22 mouse cellular contexts compared by ENCODE assay signal in the genomic region with DNA sequence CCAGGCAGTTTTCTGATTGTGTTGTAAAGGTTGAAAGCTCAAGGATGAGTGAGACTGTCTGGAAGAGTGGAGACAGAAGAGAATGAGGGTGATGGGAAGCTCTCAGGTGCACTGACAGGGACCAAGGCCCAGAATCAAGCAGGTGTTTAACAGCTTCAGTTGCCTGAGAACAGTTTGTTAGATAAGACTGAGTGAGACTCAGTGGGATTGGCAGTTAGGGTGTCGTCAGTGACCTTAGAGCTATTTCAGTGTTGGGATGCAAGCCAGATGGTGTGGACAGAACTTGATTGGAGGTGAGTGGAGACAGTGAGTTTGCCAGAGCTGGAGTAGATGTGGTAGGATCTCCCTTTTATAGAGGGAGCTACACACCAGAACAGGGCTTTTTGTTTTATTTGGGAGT. TPM values are rescaled to one million over a fixed set of nuclear protein-coding genes. Genes with fewer than 3 reads are reported as not detected.
DNase-seq lines count a peak whose midpoint lies in the region; ATAC-seq and TF ChIP-seq lines count a peak whose summit lies in the region.
"Had no signal": no experiment of that assay in that cellular context is flagged by ENCODE, and none has a peak within 500 bp of the region (broad histone marks: within the 10 kb centered on the region; RNA-seq: fewer than 3 reads in every experiment).

No protein-coding gene starts in this region.

- WGBS in heart, embryonic 15.5 days = 33% methylated on average over 1 of the region's 1 CpGs
- 15% methylated on average over 1 of the region's 1 CpGs for WGBS in heart, postnatal 0 days

- DNase-seq in gastrocnemius, adult 18-20 months (ENCODE audit: low spot score) = peak; percentile 48
- no peak for DNase-seq in gastrocnemius, postnatal 36 days
- DNase-seq in heart, postnatal 25 days (ENCODE audit: low spot score) = no peak
- peak; percentile 77 for DNase-seq in heart, postnatal 0 days (ENCODE audit: low spot score)
- peak; percentile 52 for DNase-seq in skeletal muscle tissue, adult 2 months (ENCODE audit: low read depth, low spot score)
- DNase-seq in right cerebral cortex, adult 18-20 months = no peak
- DNase-seq: cerebellum, adult 9-10 months; gastrocnemius, postnatal 25 days; kidney, adult 2 months; left cerebral cortex, postnatal 4 days; lung, adult 2 months; midbrain, embryonic 14.5 days; right cerebral cortex, postnatal 14 days had no signal

- no peak for ATAC-seq in heart, embryonic 15.5 days (replicated peaks; ENCODE audit: insufficient number of reproducible peaks, insufficient read depth, low FRiP score, low read depth)
- ATAC-seq in heart, postnatal 0 days (ENCODE audit: insufficient read depth, low read depth) = peak; percentile 81
- ATAC-seq: forebrain, embryonic 15.5 days had no signal

- no peaks in the 10 kb centered on the region for H3K27me3 ChIP-seq in heart, embryonic 15.5 days
- H3K27me3 ChIP-seq in heart, postnatal 0 days (ENCODE audit: control insufficient read depth, insufficient read depth, low read length) = no peaks in the 10 kb centered on the region
- H3K27me3 ChIP-seq: embryonic facial prominence, embryonic 15.5 days; forebrain, embryonic 15.5 days; hindbrain, embryonic 15.5 days; limb, embryonic 15.5 days; megakaryocyte, embryonic 14.5 days had no signal

- H3K27ac ChIP-seq in heart, embryonic 15.5 days = 0 out of 2 replicates have a peak overlapping the region, but pooled peaks have one; percentile 7
- H3K27ac ChIP-seq in heart, postnatal 0 days (ENCODE audit: low read depth) = peak overlapping the region; percentile 63
- H3K27ac ChIP-seq: embryonic facial prominence, embryonic 15.5 days; forebrain, embryonic 15.5 days; hindbrain, embryonic 15.5 days; kidney, postnatal 0 days; left cerebral cortex, adult 2 months; limb, embryonic 15.5 days had no signal

- H3K4me2 ChIP-seq in heart, embryonic 15.5 days = no peak overlapping the region
- H3K4me2 ChIP-seq in heart, postnatal 0 days (ENCODE audit: low read depth, low read length) = no peak overlapping the region
- H3K4me2 ChIP-seq: embryonic facial prominence, embryonic 15.5 days; forebrain, embryonic 15.5 days; hindbrain, embryonic 15.5 days; limb, embryonic 15.5 days had no signal

- H3K36me3 ChIP-seq in heart, embryonic 15.5 days = peaks cover 99% of the 10 kb centered on the region
- H3K36me3 ChIP-seq in heart, postnatal 0 days (replicated peaks; ENCODE audit: control insufficient read depth, insufficient read depth, low read length) = peaks cover 91% of the 10 kb centered on the region

- H3K4me1 ChIP-seq in heart, embryonic 15.5 days (replicated peaks) = 0 out of 2 replicates have a peak, but pooled peaks cover 4% of the 10 kb centered on the region
- H3K4me1 ChIP-seq in heart, postnatal 0 days (ENCODE audit: control insufficient read depth, insufficient read depth) = 0 out of 2 replicates have a peak, but pooled peaks cover 2% of the 10 kb centered on the region
- H3K4me1 ChIP-seq: embryonic facial prominence, embryonic 15.5 days; forebrain, embryonic 15.5 days; hindbrain, embryonic 15.5 days; limb, embryonic 15.5 days had no signal

- H3K4me3 ChIP-seq in heart, embryonic 15.5 days = no peak overlapping the region
- H3K4me3 ChIP-seq in heart, postnatal 0 days (ENCODE audit: low read depth, low read length) = no peak overlapping the region
- H3K4me3 ChIP-seq: embryonic facial prominence, embryonic 15.5 days; forebrain, embryonic 15.5 days; hindbrain, embryonic 15.5 days; left cerebral cortex, adult 2 months; limb, embryonic 15.5 days; megakaryocyte, embryonic 14.5 days had no signal

- intact Hi-C loops in gastrocnemius, postnatal 36 days (cut with DNase I) = no loop called here
- intact Hi-C loops in heart, postnatal 25 days (cut with DNase I) = no loop called here

- no peak overlapping the region for H3K9ac ChIP-seq in heart, embryonic 15.5 days
- H3K9ac ChIP-seq in heart, postnatal 0 days (replicated peaks; ENCODE audit: low read depth, low read length) = no peak overlapping the region
- H3K9ac ChIP-seq: embryonic facial prominence, embryonic 15.5 days; forebrain, embryonic 15.5 days; hindbrain, embryonic 15.5 days; limb, embryonic 15.5 days had no signal

- no peak for TF ChIP-seq EP300 in heart, postnatal 0 days (IDR thresholded peaks at IDR 0.05; ENCODE audit: low read depth)

- H3K9me3 ChIP-seq in heart, embryonic 15.5 days (replicated peaks) = no peaks in the 10 kb centered on the region
- H3K9me3 ChIP-seq in heart, postnatal 0 days (replicated peaks; ENCODE audit: control insufficient read depth, low read length) = no peaks in the 10 kb centered on the region
- H3K9me3 ChIP-seq: embryonic facial prominence, embryonic 15.5 days; forebrain, embryonic 15.5 days; hindbrain, embryonic 15.5 days; limb, embryonic 15.5 days; megakaryocyte, embryonic 14.5 days had no signal

- no peak for TF ChIP-seq CTCF in heart, postnatal 0 days (IDR thresholded peaks at IDR 0.05; ENCODE audit: low read depth)

RNA-seq across cellular contexts. Expression of gene Prpf8, which starts 11.5 kb away (rescaled TPM):
- total RNA-seq in gastrocnemius, adult 18-20 months (2021) = 10 to 100 TPM; 70.1 to 70.9 TPM
- total RNA-seq in gastrocnemius, postnatal 36 days (2021) = 10 to 100 TPM; 56.1 to 64.1 TPM
- 24.8 and 37.1 TPM in 2 replicates for polyA plus RNA-seq in heart, embryonic 15.5 days (2015; fragmentation: Nextera tagmentation; extraction: Ambion mirVana)
- 10 to 100 TPM; 78.7 to 89.4 TPM for total RNA-seq in heart, postnatal 25 days (2021)
- total RNA-seq in heart, postnatal 0 days (2014; rRNA removed; ENCODE audit: low replicate concordance) = 73.8 and 79.8 TPM in 2 replicates
- 15.2 and 17.0 TPM in 2 replicates for polyA plus RNA-seq in heart, postnatal 0 days (2015; fragmentation: Nextera tagmentation; extraction: Ambion mirVana)

RNA-seq across cellular contexts. Expression of gene Rilp, which starts 11.8 kb away (rescaled TPM):
- total RNA-seq in gastrocnemius, adult 18-20 months (2021) = 10 to 100 TPM; 31.5 to 32.4 TPM
- total RNA-seq in gastrocnemius, postnatal 36 days (2021) = 10 to 100 TPM; 39.1 to 40.1 TPM
- 7.7 and 9.2 TPM in 2 replicates for polyA plus RNA-seq in heart, embryonic 15.5 days (2015; fragmentation: Nextera tagmentation; extraction: Ambion mirVana)
- total RNA-seq in heart, postnatal 25 days (2021) = 10 to 100 TPM; 47.4 to 47.8 TPM
- 41.5 and 50.8 TPM in 2 replicates for total RNA-seq in heart, postnatal 0 days (2014; rRNA removed; ENCODE audit: low replicate concordance)
- polyA plus RNA-seq in heart, postnatal 0 days (2015; fragmentation: Nextera tagmentation; extraction: Ambion mirVana) = 27.1 and 30.2 TPM in 2 replicates
- total RNA-seq: hematopoietic stem cell, adult 5-6 weeks had no signal

RNA-seq across cellular contexts. Expression of gene Scarf1, which starts 15.2 kb away (rescaled TPM):
- 1 to 10 TPM; 2.4 to 3.3 TPM for total RNA-seq in gastrocnemius, adult 18-20 months (2021)
- 1 to 10 TPM; 2.8 to 3.1 TPM for total RNA-seq in gastrocnemius, postnatal 36 days (2021)
- polyA plus RNA-seq in heart, embryonic 15.5 days (2015; fragmentation: Nextera tagmentation; extraction: Ambion mirVana) = 10.4 and 13.0 TPM in 2 replicates
- total RNA-seq in heart, postnatal 25 days (2021) = 10 to 100 TPM in 1 of 2 experiments, 1 to 10 TPM in 1; 8.5 to 12.1 TPM
- total RNA-seq in heart, postnatal 0 days (2014; rRNA removed; ENCODE audit: low replicate concordance) = 20.2 and 21.6 TPM in 2 replicates
- 9.6 and 10.0 TPM in 2 replicates for polyA plus RNA-seq in heart, postnatal 0 days (2015; fragmentation: Nextera tagmentation; extraction: Ambion mirVana)

RNA-seq across cellular contexts. Expression of gene Slc43a2, which starts 33.4 kb away (rescaled TPM):
- total RNA-seq in gastrocnemius, adult 18-20 months (2021) = 10 to 100 TPM; 24.0 to 32.2 TPM
- 10 to 100 TPM; 17.6 to 26.9 TPM for total RNA-seq in gastrocnemius, postnatal 36 days (2021)
- 2.6 and 5.1 TPM in 2 replicates for polyA plus RNA-seq in heart, embryonic 15.5 days (2015; fragmentation: Nextera tagmentation; extraction: Ambion mirVana)
- 10 to 100 TPM; 14.9 to 18.2 TPM for total RNA-seq in heart, postnatal 25 days (2021)
- 3.6 and 6.0 TPM in 2 replicates for total RNA-seq in heart, postnatal 0 days (2014; rRNA removed; ENCODE audit: low replicate concordance)
- 4.5 and 4.8 TPM in 2 replicates for polyA plus RNA-seq in heart, postnatal 0 days (2015; fragmentation: Nextera tagmentation; extraction: Ambion mirVana)

RNA-seq across cellular contexts. Expression of gene Tlcd2, which starts 36.6 kb away (rescaled TPM):
- total RNA-seq in gastrocnemius, adult 18-20 months (2021) = 1 to 10 TPM; 2.6 to 2.9 TPM
- total RNA-seq in gastrocnemius, postnatal 36 days (2021) = 1 to 10 TPM; 3.4 to 3.6 TPM
- 7.9 and 13.4 TPM in 2 replicates for polyA plus RNA-seq in heart, embryonic 15.5 days (2015; fragmentation: Nextera tagmentation; extraction: Ambion mirVana)
- total RNA-seq in heart, postnatal 25 days (2021) = 1 to 10 TPM; 7.9 to 8.1 TPM
- total RNA-seq in heart, postnatal 0 days (2014; rRNA removed; ENCODE audit: low replicate concordance) = 9.2 and 25.3 TPM in 2 replicates
- 14.2 and 16.9 TPM in 2 replicates for polyA plus RNA-seq in heart, postnatal 0 days (2015; fragmentation: Nextera tagmentation; extraction: Ambion mirVana)

Comparison
In these comparisons a context has a peak if more than half of its experiments do, and no peak if none do; other contexts are left out.
1. DNase-seq: peak in gastrocnemius, adult 18-20 months (single experiment), heart, postnatal 0 days (single experiment) and skeletal muscle tissue, adult 2 months (single experiment); none in gastrocnemius, postnatal 36 days (0 of 2), heart, postnatal 25 days (single experiment) and right cerebral cortex, adult 18-20 months (single experiment).